Mouse (Mus musculus) hindbrain, embryonic 13.5 days (tissue): ENCODE data around the gene C2cd3. TPM values are rescaled to one million over a fixed set of nuclear protein-coding genes. Genes with fewer than 3 reads are reported as not detected.
A peak's percentile ranks its signal among the peaks of the same experiment; 100 is the strongest.

ENCODE experiments used
- ATAC-seq: fragments of 200-750 bp; cut with Nextera tagmentation; 2 replicates; pipeline ENCODE4 v1.8.0; 2017; ENCODE audit warnings: moderate TSS enrichment; ENCODE audit not compliant: low FRiP score
- H3K27ac ChIP-seq: fragments of 300-500 bp; sonication (generic); 2 replicates; pipeline ENCODE4 v1.5.1; 2015; ENCODE audit warnings: inconsistent platforms, mild to moderate bottlenecking, moderate library complexity
- H3K27me3 ChIP-seq: fragments of 300-500 bp; sonication (generic); 2 replicates; pipeline ENCODE4 v1.6.1; 2015; ENCODE audit warnings: mild to moderate bottlenecking, inconsistent platforms
- H3K36me3 ChIP-seq: fragments of 300-500 bp; sonication (generic); 2 replicates; pipeline ENCODE4 v1.6.1; 2015; ENCODE audit warnings: mild to moderate bottlenecking, inconsistent platforms
- H3K4me1 ChIP-seq: fragments of 300-500 bp; sonication (generic); replicated peaks from 2 replicates; pipeline ENCODE4 v1.6.1; 2015; ENCODE audit warnings: inconsistent platforms
- H3K4me2 ChIP-seq: fragments of 300-500 bp; sonication (generic); 2 replicates; pipeline ENCODE4 v1.6.1; 2015; ENCODE audit warnings: inconsistent platforms, mild to moderate bottlenecking, moderate library complexity
- H3K4me3 ChIP-seq: fragments of 300-500 bp; sonication (generic); 2 replicates; pipeline ENCODE4 v1.5.1; 2015; ENCODE audit warnings: mild to moderate bottlenecking, inconsistent platforms
- H3K9ac ChIP-seq: fragments of 300-500 bp; sonication (generic); 2 replicates; pipeline ENCODE4 v1.6.1; 2015; ENCODE audit warnings: mild to moderate bottlenecking, inconsistent platforms
- H3K9me3 ChIP-seq: fragments of 300-500 bp; sonication (generic); 2 replicates; pipeline ENCODE4 v1.6.1; 2016; ENCODE audit warnings: inconsistent platforms
- WGBS: fragments of 180-500 bp; shearing (Covaris S2); methylation state at CpG from one replicate; pipeline ENCODE4 v1.1.7; 2015; 5-methylcytosine and 5-hydroxymethylcytosine counted together
- polyA plus RNA-seq: library from polyadenylated mRNA; unstranded; fragments of >200 nt; fragmentation: Nextera tagmentation; extraction: Ambion mirVana; gene quantifications from 2 replicates; pipeline ENCODE4 v1.2.1, GENCODE M21; 2015

C2cd3 gene
- polyA plus RNA-seq, 1 experiment from 2014 or later: 19.6 TPM

DNA sequence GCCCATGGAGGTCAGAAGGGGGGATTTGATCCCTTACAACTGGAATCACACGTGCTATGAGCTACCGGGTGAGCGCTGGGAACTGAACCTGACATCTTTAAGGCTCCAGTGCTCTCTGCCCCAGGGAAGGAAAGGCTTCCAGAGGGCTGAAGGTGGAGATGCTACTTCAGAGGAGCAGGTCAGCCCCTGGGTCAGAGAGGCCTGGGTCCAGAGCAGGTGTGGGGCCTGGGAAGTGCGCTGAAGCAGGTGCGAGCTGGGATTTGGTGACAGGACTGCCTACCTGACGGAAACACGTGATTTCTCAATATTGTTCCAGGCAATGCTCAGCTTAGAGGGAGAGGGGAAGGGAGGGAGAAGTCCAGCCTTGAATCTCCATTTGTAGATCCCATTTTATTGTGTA lies 92.2 kb downstream of the C2cd3 start:
- no peak for ATAC-seq
- Histone ChIP-seq H3K9me3 (no peaks in the 10 kb centered on the region), H3K9ac (no peak overlapping the region), H3K4me3 (no peak overlapping the region), H3K27me3 (no peaks in the 10 kb centered on the region), H3K4me2 (no peak overlapping the region), H3K27ac (no peak overlapping the region), H3K36me3 (peaks cover 90% of the 10 kb centered on the region), H3K4me1 (peaks cover 9% of the 10 kb centered on the region; the same call in 1 of the 2 replicates)
- 94% methylated on average over 7 of the region's 7 CpGs for WGBS

GRCm38 (mm10) chr7:100465248-100465647 lies 93.2 kb downstream of the C2cd3 start:
- H3K36me3 ChIP-seq: peaks cover 89% of the 10 kb centered on the region
- H3K4me1 ChIP-seq: peaks cover 9% of the 10 kb centered on the region; the same call in 1 of the 2 replicates
- H3K9ac ChIP-seq: no peak overlapping the region
- H3K9me3 ChIP-seq: no peaks in the 10 kb centered on the region
- peak overlapping the region; percentile 19; the same call in 1 of the 2 replicates for H3K27ac ChIP-seq
- H3K4me2 ChIP-seq: no peak overlapping the region
- no peaks in the 10 kb centered on the region for H3K27me3 ChIP-seq
- ATAC-seq: no peak
- H3K4me3 ChIP-seq: no peak overlapping the region
- 81% methylated on average over 4 of the region's 4 CpGs for whole genome bisulfite sequencing

GRCm38 (mm10) chr7:100465656-100466309 lies 93.8 kb downstream of the C2cd3 start:
- no peak overlapping the region for H3K9ac ChIP-seq
- 82% methylated on average over 5 of the region's 5 CpGs for WGBS
- H3K4me2 ChIP-seq: no peak overlapping the region
- peaks cover 9% of the 10 kb centered on the region; the same call in 1 of the 2 replicates for H3K4me1 ChIP-seq
- no peaks in the 10 kb centered on the region for H3K9me3 ChIP-seq
- ATAC-seq: no peak
- peaks cover 89% of the 10 kb centered on the region for H3K36me3 ChIP-seq
- peak overlapping the region; percentile 19 for H3K27ac ChIP-seq
- H3K27me3 ChIP-seq: no peaks in the 10 kb centered on the region
- H3K4me3 ChIP-seq: no peak overlapping the region

DNA sequence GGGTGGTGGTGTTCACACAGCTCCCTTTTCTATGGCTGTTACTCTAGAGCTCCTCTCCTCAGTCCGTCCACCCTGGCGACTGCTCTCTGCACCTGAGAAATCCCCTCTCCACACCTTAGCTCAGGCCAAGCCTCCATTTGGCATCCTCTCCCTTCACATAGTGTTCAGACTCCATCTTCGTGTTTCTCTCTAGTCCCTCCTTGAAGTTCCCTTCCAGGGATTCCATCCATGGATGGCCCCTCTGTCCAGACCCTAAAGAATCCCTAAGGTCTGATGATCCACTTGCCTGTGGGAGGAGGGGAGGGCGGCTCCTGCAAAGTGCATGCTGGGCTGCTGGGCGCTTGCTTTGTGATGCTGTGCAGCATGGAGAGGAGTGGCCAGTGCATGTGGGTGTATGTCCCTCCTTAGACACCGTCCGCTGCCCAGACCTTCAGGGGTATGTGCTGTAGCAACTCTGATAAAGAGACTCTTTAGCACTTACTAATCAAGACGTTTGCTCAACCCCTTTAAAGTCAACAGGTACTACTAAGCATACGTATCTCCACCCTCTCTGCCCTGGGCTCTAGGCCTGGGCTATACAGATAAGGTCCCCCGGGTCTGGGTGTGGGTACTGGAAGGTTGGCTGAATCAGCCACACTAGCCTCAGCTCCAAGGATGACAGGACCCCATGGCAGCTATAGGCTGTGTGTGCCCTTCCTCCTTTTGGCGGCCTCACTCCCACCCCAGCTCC lies 94.9 kb downstream of the C2cd3 start:
- no peak for ATAC-seq

GRCm38 (mm10) chr7:100468761-100469160 lies 96.7 kb downstream of the C2cd3 start:
- H3K9ac ChIP-seq: no peak overlapping the region
- no peak for ATAC-seq
- no peaks in the 10 kb centered on the region for H3K9me3 ChIP-seq
- WGBS: 91% methylated on average over 6 of the region's 6 CpGs
- peaks cover 65% of the 10 kb centered on the region for H3K36me3 ChIP-seq
- H3K4me1 ChIP-seq: peaks cover 9% of the 10 kb centered on the region; the same call in 1 of the 2 replicates
- no peak overlapping the region for H3K4me2 ChIP-seq
- H3K27me3 ChIP-seq: no peaks in the 10 kb centered on the region
- no peak overlapping the region for H3K27ac ChIP-seq
- H3K4me3 ChIP-seq: no peak overlapping the region

More for the DNA sequence above, 94.9 kb downstream of the C2cd3 start:
- H3K9ac ChIP-seq: no peak overlapping the region
- H3K4me2 ChIP-seq: no peak overlapping the region
- H3K4me3 ChIP-seq: no peak overlapping the region
- H3K9me3 ChIP-seq: no peaks in the 10 kb centered on the region
- WGBS: 89% methylated on average over 11 of the region's 11 CpGs
- H3K27me3 ChIP-seq: no peaks in the 10 kb centered on the region
- H3K27ac ChIP-seq: no peak overlapping the region
- peaks cover 9% of the 10 kb centered on the region; the same call in 1 of the 2 replicates for H3K4me1 ChIP-seq
- peaks cover 80% of the 10 kb centered on the region for H3K36me3 ChIP-seq

- H3K27me3 ChIP-seq: no peaks in the 10 kb centered on the region
- no peaks in the 10 kb centered on the region for H3K9me3 ChIP-seq
- ATAC-seq: no peak
- peaks cover 58% of the 10 kb centered on the region for H3K36me3 ChIP-seq
- no peak overlapping the region for H3K4me2 ChIP-seq
- 96% methylated on average over 1 of the region's 1 CpGs for WGBS
- H3K4me1 ChIP-seq: peaks cover 9% of the 10 kb centered on the region; the same call in 1 of the 2 replicates
- H3K27ac ChIP-seq: no peak overlapping the region
- H3K4me3 ChIP-seq: no peak overlapping the region
- H3K9ac ChIP-seq: no peak overlapping the region
Observed at GRCm38 (mm10) chr7:100469502-100469901, 97.5 kb downstream of the C2cd3 start.

DNA sequence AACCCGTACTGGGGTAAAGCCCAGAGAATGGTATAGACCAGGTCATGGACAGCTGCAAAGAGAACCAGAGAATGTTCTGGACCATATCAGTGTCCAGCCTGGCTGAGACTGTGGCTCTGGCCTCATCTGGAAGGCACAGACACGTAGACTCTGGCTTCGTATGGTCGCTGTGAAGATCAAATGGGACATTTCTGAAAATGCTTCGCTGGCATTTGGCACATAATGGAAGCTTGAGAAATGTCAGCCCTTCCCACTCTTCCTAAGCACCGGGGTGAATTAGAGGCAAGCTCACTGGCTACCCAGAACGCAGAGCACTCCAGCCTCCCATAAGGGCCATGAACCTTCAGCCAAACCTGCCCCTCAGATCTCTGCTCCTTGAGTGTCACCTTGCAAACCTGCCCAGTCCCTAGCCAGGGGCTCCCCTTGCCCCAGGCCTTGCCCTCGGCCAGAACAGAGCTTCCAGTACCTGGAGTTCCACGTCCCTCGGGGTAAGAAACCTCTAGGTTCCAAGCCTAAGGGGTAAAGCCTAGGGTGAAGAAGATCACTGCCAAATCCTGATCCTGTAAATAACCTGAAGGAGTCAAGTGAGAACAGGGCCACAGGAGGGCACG lies 98.9 kb downstream of the C2cd3 start:
- H3K4me3 ChIP-seq: no peak overlapping the region
- no peak overlapping the region for H3K4me2 ChIP-seq
- 92% methylated on average over 11 of the region's 11 CpGs for WGBS
- H3K27ac ChIP-seq: no peak overlapping the region
- ATAC-seq: no peak
- no peak overlapping the region for H3K9ac ChIP-seq
- H3K4me1 ChIP-seq: no peaks in the 10 kb centered on the region
- H3K27me3 ChIP-seq: no peaks in the 10 kb centered on the region
- peaks cover 44% of the 10 kb centered on the region for H3K36me3 ChIP-seq
- no peaks in the 10 kb centered on the region for H3K9me3 ChIP-seq

GRCm38 (mm10) chr7:100471407-100471797 lies 99.4 kb downstream of the C2cd3 start:
- H3K9ac ChIP-seq: no peak overlapping the region
- no peak overlapping the region for H3K27ac ChIP-seq
- no peaks in the 10 kb centered on the region for H3K9me3 ChIP-seq
- no peaks in the 10 kb centered on the region for H3K4me1 ChIP-seq
- ATAC-seq: no peak
- no peaks in the 10 kb centered on the region for H3K27me3 ChIP-seq
- H3K36me3 ChIP-seq: peaks cover 39% of the 10 kb centered on the region
- H3K4me3 ChIP-seq: no peak overlapping the region
- H3K4me2 ChIP-seq: no peak overlapping the region
- WGBS: 95% methylated on average over 1 of the region's 1 CpGs

GRCm38 (mm10) chr7:100472777-100473176 lies 100.7 kb downstream of the C2cd3 start, which contains the start of gene Ucp3:
Gene Ucp3 (plus strand): TSS chr7:100472990.
- 92% methylated on average over 6 of the region's 6 CpGs for WGBS
- H3K27ac ChIP-seq: no peak within 1 kb of the TSS
- no peaks in the 10 kb centered on the region for H3K9me3 ChIP-seq
- no peak within 1 kb of the TSS for H3K4me2 ChIP-seq
- H3K4me3 ChIP-seq: no peak within 1 kb of the TSS
- no peak for ATAC-seq
- H3K9ac ChIP-seq: no peak within 1 kb of the TSS
- H3K27me3 ChIP-seq: no peaks in the 10 kb centered on the region
- H3K4me1 ChIP-seq: no peaks in the 10 kb centered on the region
- peaks cover 28% of the 10 kb centered on the region for H3K36me3 ChIP-seq

- Histone ChIP-seq H3K27me3 (no peaks in the 10 kb centered on the region), H3K9ac (no peak overlapping the region), H3K36me3 (peaks cover 19% of the 10 kb centered on the region), H3K4me3 (no peak overlapping the region), H3K4me2 (no peak overlapping the region), H3K4me1 (no peaks in the 10 kb centered on the region), H3K9me3 (no peaks in the 10 kb centered on the region), H3K27ac (no peak overlapping the region)
- no peak for ATAC-seq
- WGBS: 90% methylated on average over 9 of the region's 9 CpGs
Observed at GRCm38 (mm10) chr7:100473846-100474454, 101.9 kb downstream of the C2cd3 start.

GRCm38 (mm10) chr7:100474680-100475079 lies 102.6 kb downstream of the C2cd3 start:
- 55% methylated on average over 1 of the region's 1 CpGs for WGBS
- Histone ChIP-seq H3K4me1 (peaks cover 6% of the 10 kb centered on the region; the same call in 1 of the 2 replicates), H3K27me3 (no peaks in the 10 kb centered on the region), H3K27ac (no peak overlapping the region), H3K36me3 (peaks cover 12% of the 10 kb centered on the region), H3K9ac (no peak overlapping the region), H3K4me2 (no peak overlapping the region), H3K4me3 (no peak overlapping the region), H3K9me3 (no peaks in the 10 kb centered on the region)
- no peak for ATAC-seq
